Mouse (Mus musculus) hindbrain, embryonic 11.5 days (tissue): Measurements from ENCODE around the gene Gm21974. TPM values are rescaled to one million over a fixed set of nuclear protein-coding genes. Genes with fewer than 3 reads are reported as not detected.
A peak's percentile ranks its signal among the peaks of the same experiment; 100 is the strongest.
"Not testable (repeated sequence)": the region's sequence is repeated elsewhere in the genome, so short reads cannot be mapped to it uniquely, and the experiment has no call there.

Experiments
- ATAC-seq: fragments of 200-750 bp; cut with Nextera tagmentation; 2 replicates; pipeline ENCODE4 v1.8.0; 2017; ENCODE audit warnings: mild to moderate bottlenecking, moderate TSS enrichment, moderate library complexity; ENCODE audit not compliant: low FRiP score
- DNase-seq: peaks from one replicate; pipeline ENCODE4 v3.0.0-alpha.2; 2015; ENCODE audit warnings: low spot score
- H3K27ac ChIP-seq: fragments of 300-500 bp; sonication (generic); 2 replicates; pipeline ENCODE4 v1.5.1; 2014; ENCODE audit warnings: mild to moderate bottlenecking, low read depth, low read length
- H3K27me3 ChIP-seq: fragments of 300-500 bp; sonication (generic); 2 replicates; pipeline ENCODE4 v1.6.1; 2014; ENCODE audit warnings: mild to moderate bottlenecking, low read length, moderate library complexity, mixed read lengths; ENCODE audit not compliant: control insufficient read depth, insufficient read depth
- H3K36me3 ChIP-seq: fragments of 300-500 bp; sonication (generic); 2 replicates; pipeline ENCODE4 v1.6.1; 2014; ENCODE audit warnings: mild to moderate bottlenecking, low read length, moderate library complexity, mixed read lengths; ENCODE audit not compliant: control insufficient read depth, insufficient read depth
- H3K4me1 ChIP-seq: fragments of 300-500 bp; sonication (generic); replicated peaks from 2 replicates; pipeline ENCODE4 v1.6.1; 2014; ENCODE audit warnings: low read length, mixed read lengths; ENCODE audit not compliant: control insufficient read depth, insufficient read depth
- H3K4me2 ChIP-seq: fragments of 300-500 bp; sonication (generic); replicated peaks from 2 replicates; pipeline ENCODE4 v1.6.1; 2014; ENCODE audit warnings: mild to moderate bottlenecking, low read depth, low read length
- H3K4me3 ChIP-seq: fragments of 300-500 bp; sonication (generic); 2 replicates; pipeline ENCODE4 v1.5.1; 2014; ENCODE audit warnings: low read depth, low read length
- H3K9ac ChIP-seq: fragments of 300-500 bp; sonication (generic); 2 replicates; pipeline ENCODE4 v1.6.1; 2014; ENCODE audit warnings: low read depth, low read length
- H3K9me3 ChIP-seq: fragments of 300-500 bp; sonication (generic); 2 replicates; pipeline ENCODE4 v1.6.1; 2016; ENCODE audit warnings: low read length; ENCODE audit not compliant: control insufficient read depth
- WGBS: fragments of 180-500 bp; shearing (Covaris S2); extraction: QIAGEN DNeasy Blood & Tissue Kit; methylation state at CpG from one replicate; pipeline ENCODE4 v1.1.7; 2014; 5-methylcytosine and 5-hydroxymethylcytosine counted together
- polyA plus RNA-seq: library from polyadenylated mRNA; unstranded; fragments of >200 nt; fragmentation: Nextera tagmentation; extraction: Ambion mirVana; gene quantifications from 2 replicates; pipeline ENCODE4 v1.2.1, GENCODE M21; 2014

The Gm21974 gene
- polyA plus RNA-seq, 1 experiment from 2014 or later, result not detected

DNA sequence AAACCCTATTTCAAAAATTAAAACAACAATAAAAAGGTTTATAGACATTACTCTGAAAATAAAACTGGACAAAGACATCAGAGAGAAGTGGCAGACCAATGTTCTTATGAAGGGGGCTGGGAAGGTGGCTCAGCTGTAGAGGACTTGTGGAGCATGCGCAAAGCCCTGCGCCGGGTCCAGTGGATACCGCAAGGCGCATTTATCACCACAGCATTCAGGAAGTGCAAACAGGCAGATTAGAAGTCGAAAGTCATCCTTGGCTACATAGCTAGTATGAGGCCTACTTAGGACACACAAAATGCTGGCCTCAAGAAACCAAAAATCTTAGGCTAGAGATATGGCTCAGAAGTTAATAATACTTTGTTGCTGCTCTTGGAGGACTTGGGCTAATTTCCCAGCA lies 37.0 kb downstream of the Gm21974 start:
- H3K9ac ChIP-seq, result no peak overlapping the region
- H3K9me3 ChIP-seq, result no peaks in the 10 kb centered on the region
- no peak overlapping the region for H3K4me3 ChIP-seq
- no peak overlapping the region for H3K4me2 ChIP-seq
- no peak for DNase-seq
- no peak for ATAC-seq
- H3K36me3 ChIP-seq, result no peaks in the 10 kb centered on the region
- WGBS, result 95% methylated on average over 6 of the region's 6 CpGs
- H3K4me1 ChIP-seq, result no peaks in the 10 kb centered on the region
- no peak overlapping the region for H3K27ac ChIP-seq
- no peaks in the 10 kb centered on the region for H3K27me3 ChIP-seq

- Histone ChIP-seq H3K4me2 (no peak overlapping the region), H3K27ac (no peak overlapping the region), H3K9ac (no peak overlapping the region), H3K36me3 (no peaks in the 10 kb centered on the region), H3K4me1 (no peaks in the 10 kb centered on the region), H3K9me3 (no peaks in the 10 kb centered on the region), H3K4me3 (no peak overlapping the region), H3K27me3 (no peaks in the 10 kb centered on the region)
- WGBS, result 78% methylated on average over 5 of the region's 5 CpGs
- ATAC-seq (no peak), DNase-seq (no peak)
These were observed 44.3 kb downstream of the Gm21974 start for GRCm38 (mm10) chr7:127850906-127851305.

GRCm38 (mm10) chr7:127849973-127850875 lies 45.0 kb downstream of the Gm21974 start:
- no peaks in the 10 kb centered on the region for H3K9me3 ChIP-seq
- no peak overlapping the region for H3K9ac ChIP-seq
- no peaks in the 10 kb centered on the region for H3K4me1 ChIP-seq
- ATAC-seq (no peak), DNase-seq (no peak)
- H3K36me3 ChIP-seq, result no peaks in the 10 kb centered on the region
- no peaks in the 10 kb centered on the region for H3K27me3 ChIP-seq
- H3K4me3 ChIP-seq, result no peak overlapping the region
- WGBS, result 82% methylated on average over 6 of the region's 6 CpGs
- no peak overlapping the region for H3K4me2 ChIP-seq
- no peak overlapping the region for H3K27ac ChIP-seq

DNA sequence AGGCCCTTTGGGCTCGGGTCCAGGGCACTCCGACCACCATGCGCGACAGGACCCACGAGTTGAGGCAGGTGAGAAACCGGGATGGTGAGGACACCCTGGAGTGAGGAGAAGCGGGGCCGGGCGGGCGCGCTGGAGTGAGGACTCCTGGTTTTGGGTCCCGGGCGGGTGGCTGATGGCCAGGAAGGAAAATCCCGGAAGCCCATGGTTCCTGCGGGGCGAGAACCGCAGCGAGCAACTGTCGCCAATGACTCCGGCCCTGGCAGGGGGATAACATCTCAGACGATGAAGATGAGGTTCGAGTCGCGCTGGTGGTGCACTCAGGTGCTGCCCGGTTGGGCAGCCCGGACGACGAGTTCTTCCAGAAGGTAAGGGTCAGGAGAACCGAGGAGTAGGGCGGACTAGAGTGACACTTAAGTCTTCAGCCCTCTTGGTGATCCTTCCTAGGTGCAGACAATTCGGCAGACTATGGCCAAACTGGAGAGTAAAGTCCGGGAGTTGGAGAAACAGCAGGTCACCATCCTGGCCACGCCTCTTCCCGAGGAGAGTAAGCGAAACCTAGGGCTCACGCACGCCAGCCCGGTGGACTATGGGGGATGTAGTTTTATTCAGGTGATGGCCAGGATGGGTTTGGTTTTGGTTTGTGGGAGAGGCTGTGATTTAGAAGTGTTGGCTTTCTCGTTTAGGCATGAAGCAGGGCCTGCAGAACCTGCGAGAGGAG lies 53.1 kb downstream of the Gm21974 start:
- H3K4me1 ChIP-seq, result no peaks in the 10 kb centered on the region; the same call in 1 of the 2 replicates
- 0 out of 2 replicates have a peak overlapping the region, but pooled peaks have one; percentile 7 for H3K27ac ChIP-seq
- peak overlapping the region; percentile 64 for H3K4me3 ChIP-seq
- WGBS, result under 1% methylated on average over 40 of the region's 40 CpGs
- no peaks in the 10 kb centered on the region for H3K9me3 ChIP-seq
- DNase-seq (peak; percentile 80), ATAC-seq (peak; percentile 69)
- peak overlapping the region; percentile 99 for H3K4me2 ChIP-seq
- H3K27me3 ChIP-seq, result no peaks in the 10 kb centered on the region
- peak overlapping the region; percentile 57 for H3K9ac ChIP-seq
- no peaks in the 10 kb centered on the region; the same call in 1 of the 2 replicates for H3K36me3 ChIP-seq

DNA sequence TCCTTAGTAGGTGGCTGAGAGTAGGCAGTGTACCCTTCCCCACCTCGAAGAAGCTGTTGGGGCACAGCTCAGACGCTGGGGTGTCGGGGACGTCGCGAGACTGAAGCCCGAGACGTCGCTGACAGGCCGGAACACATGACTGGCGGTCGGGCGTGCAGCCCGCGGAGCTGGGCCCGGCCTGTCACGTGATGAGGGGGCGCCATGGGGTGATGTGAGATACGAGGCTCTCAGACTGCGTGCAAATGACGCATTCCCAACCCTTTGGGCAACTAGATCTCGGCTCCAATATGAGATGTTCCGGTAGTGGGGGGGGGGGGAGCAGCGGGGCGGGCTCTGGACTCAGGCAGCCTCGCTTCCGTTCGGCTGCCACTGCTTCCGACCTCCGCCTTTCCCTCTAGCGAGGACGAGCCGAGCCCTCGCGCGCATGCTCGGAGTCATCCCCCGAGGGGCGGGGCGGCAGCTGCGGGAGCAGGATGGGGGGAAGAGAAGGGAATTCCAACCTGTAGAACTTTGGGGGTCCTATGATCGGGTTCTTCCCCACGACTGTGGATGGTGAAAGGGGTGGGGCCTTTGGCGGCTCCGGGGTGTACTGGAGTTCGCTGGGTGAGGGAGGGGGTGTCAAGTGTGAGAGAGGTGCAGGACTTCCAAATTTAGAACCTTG lies 53.8 kb downstream of the Gm21974 start:
- H3K27ac ChIP-seq, result peak overlapping the region; percentile 77
- ATAC-seq, result peak; percentile 92

DNA sequence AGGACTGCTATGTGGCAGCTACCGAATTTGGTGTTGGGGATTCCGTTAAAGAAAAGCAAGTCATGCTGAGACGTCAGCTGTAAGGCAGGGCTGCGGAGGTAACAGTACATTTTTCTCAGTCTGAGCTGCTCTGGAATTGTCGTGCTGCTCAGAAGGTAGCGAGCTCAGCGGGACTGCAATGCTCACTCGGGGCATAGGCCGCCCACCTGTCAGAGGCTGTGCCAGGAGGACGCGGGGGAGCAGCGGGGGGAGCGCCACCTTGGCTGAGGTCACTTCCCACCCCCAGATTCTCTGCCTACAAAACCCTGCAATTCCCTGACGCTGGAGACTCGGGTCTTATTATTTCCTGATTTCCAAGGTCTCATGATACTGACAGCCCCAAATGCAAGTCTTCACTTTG lies 54.4 kb downstream of the Gm21974 start:
- Histone ChIP-seq H3K9ac (peak overlapping the region; percentile 57), H3K4me2 (peak overlapping the region; percentile 99), H3K4me1 (no peaks in the 10 kb centered on the region; the same call in 1 of the 2 replicates), H3K27ac (peak overlapping the region; percentile 77), H3K27me3 (no peaks in the 10 kb centered on the region), H3K4me3 (peak overlapping the region; percentile 64), H3K9me3 (no peaks in the 10 kb centered on the region), H3K36me3 (no peaks in the 10 kb centered on the region; the same call in 1 of the 2 replicates)
- peak; percentile 23; the same call in 1 of the 2 replicates for ATAC-seq
- peak; percentile 9 for DNase-seq
- 4% methylated on average over 15 of the region's 15 CpGs for WGBS

More for the DNA sequence above, 53.8 kb downstream of the Gm21974 start:
- Histone ChIP-seq H3K4me3 (peak overlapping the region; percentile 64), H3K9me3 (no peaks in the 10 kb centered on the region), H3K9ac (peak overlapping the region; percentile 57), H3K4me2 (peak overlapping the region; percentile 99), H3K4me1 (no peaks in the 10 kb centered on the region; the same call in 1 of the 2 replicates), H3K27me3 (no peaks in the 10 kb centered on the region), H3K36me3 (no peaks in the 10 kb centered on the region; the same call in 1 of the 2 replicates)
- WGBS, result under 1% methylated on average over 46 of the region's 46 CpGs
- peak; percentile 93 for DNase-seq

DNA sequence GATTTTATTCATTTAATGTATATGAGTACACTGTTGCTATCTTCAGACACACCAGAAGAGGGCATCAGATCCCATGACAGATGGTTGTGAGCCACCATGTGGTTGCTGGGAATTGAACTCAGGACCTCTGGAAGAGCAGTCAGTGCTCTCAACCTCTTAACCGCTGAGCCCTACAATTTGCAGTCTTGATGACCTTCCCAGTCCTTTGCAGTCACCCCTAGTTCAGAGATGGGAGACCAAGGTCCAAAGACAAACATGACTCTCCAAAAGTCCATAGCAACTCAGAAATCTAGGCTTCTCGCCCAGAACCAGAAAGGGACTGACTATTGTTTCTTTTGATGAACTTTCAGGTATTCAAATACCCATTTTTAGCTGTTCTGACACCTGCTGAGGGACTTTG lies 55.2 kb downstream of the Gm21974 start:
- not testable (repeated sequence) for H3K27ac ChIP-seq, H3K9me3 ChIP-seq, H3K4me1 ChIP-seq, ATAC-seq, H3K4me3 ChIP-seq, H3K27me3 ChIP-seq, H3K9ac ChIP-seq, DNase-seq, H3K36me3 ChIP-seq, H3K4me2 ChIP-seq
- 87% methylated on average over 2 of the region's 2 CpGs for WGBS

- H3K36me3 ChIP-seq, H3K9me3 ChIP-seq, H3K4me2 ChIP-seq, H3K4me1 ChIP-seq, H3K4me3 ChIP-seq, H3K27ac ChIP-seq, DNase-seq, H3K9ac ChIP-seq, ATAC-seq, H3K27me3 ChIP-seq: not testable (repeated sequence)
- WGBS, result 82% methylated on average over 4 of the region's 4 CpGs
These were observed 57.4 kb downstream of the Gm21974 start for GRCm38 (mm10) chr7:127837878-127838277.
